Mouse (Mus musculus): ENCODE measurements around the gene Zfp91.
"Not testable (repeated sequence)": the region's sequence is repeated elsewhere in the genome, so short reads cannot be mapped to it uniquely, and the experiment has no call there.

The Zfp91 gene

GRCm38 (mm10) chr19:12794056-12795044 lies 1.6 kb downstream of the Zfp91 start:
- peak; percentile 95 for DNase-seq (ENCODE audit: low spot score in 2 of 2)

GRCm38 (mm10) chr19:12792374-12792773 lies 3.6 kb downstream of the Zfp91 start:
- no peak for DNase-seq (ENCODE audit: low spot score in 2 of 2)

- DNase-seq (ENCODE audit: low spot score in 2 of 2) = no peak
Observed at GRCm38 (mm10) chr19:12787721-12788120, 8.2 kb downstream of the Zfp91 start.

- peak in 1 of 2 experiments; percentile 36 for DNase-seq (ENCODE audit: low spot score in 2 of 2)
Observed at GRCm38 (mm10) chr19:12786803-12787395, 9.0 kb downstream of the Zfp91 start.

- DNase-seq (ENCODE audit: low spot score in 2 of 2) = no peak
Observed at GRCm38 (mm10) chr19:12780437-12780836, 15.5 kb downstream of the Zfp91 start.

- DNase-seq (ENCODE audit: low spot score in 2 of 2) = no peak
Observed at GRCm38 (mm10) chr19:12770888-12771287, 25.0 kb downstream of the Zfp91 start.

GRCm38 (mm10) chr19:12765308-12765707 lies 30.6 kb downstream of the Zfp91 start, which contains the start of gene Cntf:
TSS of gene Cntf (minus strand) at chr19:12765632.
- no peak for DNase-seq (ENCODE audit: low spot score in 2 of 2)

GRCm38 (mm10) chr19:12762212-12763130 lies 33.5 kb downstream of the Zfp91 start:
- DNase-seq (ENCODE audit: low spot score in 2 of 2) = no peak

GRCm38 (mm10) chr19:12759656-12760055 lies 36.3 kb downstream of the Zfp91 start:
- peak; percentile 35 to 55 for DNase-seq (ENCODE audit: low spot score in 2 of 2)

GRCm38 (mm10) chr19:12758936-12759478 lies 36.9 kb downstream of the Zfp91 start:
- DNase-seq (ENCODE audit: low spot score in 2 of 2) = no peak

- DNase-seq (ENCODE audit: low spot score in 2 of 2) = no peak
Observed at GRCm38 (mm10) chr19:12756286-12756685, 39.6 kb downstream of the Zfp91 start.

GRCm38 (mm10) chr19:12731950-12732349 lies 64.0 kb downstream of the Zfp91 start:
- DNase-seq (ENCODE audit: low spot score in 2 of 2) = no peak

- DNase-seq (ENCODE audit: low spot score in 2 of 2) = no peak
Observed at GRCm38 (mm10) chr19:12731036-12731435, 64.9 kb downstream of the Zfp91 start.

- no peak for DNase-seq (ENCODE audit: low spot score in 2 of 2)
Observed at GRCm38 (mm10) chr19:12725851-12726250, 70.1 kb downstream of the Zfp91 start.

- peak; percentile 8 to 9 for DNase-seq (ENCODE audit: low spot score in 2 of 2)
Observed at GRCm38 (mm10) chr19:12722308-12722707, 73.6 kb downstream of the Zfp91 start.

GRCm38 (mm10) chr19:12721596-12721995 lies 74.3 kb downstream of the Zfp91 start:
- DNase-seq (ENCODE audit: low spot score in 2 of 2) = not testable (repeated sequence)

GRCm38 (mm10) chr19:12720919-12721318 lies 75.0 kb downstream of the Zfp91 start:
- not testable (repeated sequence) for DNase-seq (ENCODE audit: low spot score in 2 of 2)

- DNase-seq (ENCODE audit: low spot score in 2 of 2) = no peak
Observed at GRCm38 (mm10) chr19:12720463-12720862, 75.5 kb downstream of the Zfp91 start.

GRCm38 (mm10) chr19:12719189-12719588 lies 76.7 kb downstream of the Zfp91 start:
- DNase-seq (ENCODE audit: low spot score in 2 of 2) = no peak

All from frontal cortex, postnatal 36 days (tissue).